Mouse (Mus musculus) hindbrain, postnatal 0 days (tissue): Measurements from ENCODE around the gene Macrod2. TPM values are rescaled to one million over a fixed set of nuclear protein-coding genes. Genes with fewer than 3 reads are reported as not detected.

ENCODE experiments used
- ATAC-seq: fragments of 200-750 bp; cut with Nextera tagmentation; 2 replicates; pipeline ENCODE4 v1.8.0; 2017; ENCODE audit warnings: mild to moderate bottlenecking, moderate TSS enrichment, moderate library complexity
- DNase-seq: peaks from one replicate; pipeline ENCODE4 v3.0.0-alpha.2; 2015; ENCODE audit warnings: low spot score
- H3K27ac ChIP-seq: fragments of 300-500 bp; sonication (generic); 2 replicates; pipeline ENCODE4 v1.5.1; 2014; ENCODE audit warnings: mild to moderate bottlenecking
- H3K27me3 ChIP-seq: fragments of 300-500 bp; sonication (generic); 2 replicates; pipeline ENCODE4 v1.6.1; 2014; ENCODE audit warnings: low read length, mixed read lengths; ENCODE audit not compliant: insufficient read depth
- H3K36me3 ChIP-seq: fragments of 300-500 bp; sonication (generic); 2 replicates; pipeline ENCODE4 v1.6.1; 2014; ENCODE audit warnings: low read length, mixed read lengths; ENCODE audit not compliant: insufficient read depth
- H3K4me1 ChIP-seq: fragments of 300-500 bp; sonication (generic); 2 replicates; pipeline ENCODE4 v1.6.1; 2014; ENCODE audit warnings: antibody characterized with exemption, low read length, mixed read lengths; ENCODE audit not compliant: insufficient read depth
- H3K4me2 ChIP-seq: fragments of 300-500 bp; sonication (generic); 2 replicates; pipeline ENCODE4 v1.6.1; 2014; ENCODE audit warnings: low read depth, mild to moderate bottlenecking, low read length, moderate library complexity, mixed read lengths
- H3K4me3 ChIP-seq: fragments of 300-500 bp; sonication (generic); 2 replicates; pipeline ENCODE4 v1.5.1; 2014; ENCODE audit warnings: low read length
- H3K9ac ChIP-seq: fragments of 300-500 bp; sonication (generic); replicated peaks from 2 replicates; pipeline ENCODE4 v1.6.1; 2014; ENCODE audit warnings: mild to moderate bottlenecking, low read length, moderate library complexity, mixed read lengths
- H3K9me3 ChIP-seq: fragments of 300-500 bp; sonication (generic); 2 replicates; pipeline ENCODE4 v1.6.1; 2016; ENCODE audit warnings: low read length, mixed read lengths
- CTCF ChIP-seq: IDR thresholded peaks from 2 replicates; pipeline ENCODE4 v1.5.1; 2016; ENCODE audit warnings: antibody characterized with exemption, control low read depth, low read depth
- WGBS: fragments of 180-500 bp; shearing (Covaris S2); extraction: QIAGEN DNeasy Blood & Tissue Kit; methylation state at CpG from one replicate; pipeline ENCODE4 v1.1.7; 2014; 5-methylcytosine and 5-hydroxymethylcytosine counted together
- polyA plus RNA-seq: library from polyadenylated mRNA; unstranded; fragments of >200 nt; fragmentation: Nextera tagmentation; extraction: Ambion mirVana; gene quantifications from 2 replicates; pipeline ENCODE4 v1.2.1, GENCODE M21; 2015
- total RNA-seq: library from RNA; depleted of rRNA; stranded (reverse); fragments of >200 nt; gene quantifications from 2 replicates; pipeline ENCODE4 v1.2.3, GENCODE M21; 2014

Gene Macrod2
- total and polyA plus RNA-seq, 2 experiments from 2014 or later: 18.3 to 60.0 TPM

DNA sequence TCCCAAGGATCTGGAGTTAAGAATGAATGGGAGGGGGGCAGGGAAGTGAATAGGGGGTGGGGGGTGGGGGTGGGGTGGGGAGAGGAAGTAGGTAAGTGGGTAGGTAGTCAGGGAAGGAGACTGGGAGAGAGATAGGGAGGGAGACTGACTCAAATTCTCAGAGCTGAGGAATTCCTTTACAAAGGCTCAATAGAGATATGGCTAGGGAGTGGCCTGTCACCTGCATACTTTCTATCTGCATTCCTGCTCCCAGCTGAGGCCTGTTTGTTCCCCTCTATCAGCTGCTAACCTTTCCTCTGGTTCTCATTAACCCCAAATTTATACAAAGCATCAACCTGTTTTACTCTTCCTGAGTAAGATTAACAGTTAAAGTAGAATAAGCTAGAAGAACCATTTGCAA is 364.6 kb downstream of the Macrod2 start:
- no peaks in the 10 kb centered on the region for H3K4me1 ChIP-seq
- H3K4me2 ChIP-seq: no peak overlapping the region
- no peak overlapping the region for H3K9ac ChIP-seq
- ATAC-seq (no peak), DNase-seq (no peak)
- no peaks in the 10 kb centered on the region for H3K9me3 ChIP-seq
- no peak overlapping the region for H3K27ac ChIP-seq
- no peaks in the 10 kb centered on the region for H3K27me3 ChIP-seq
- H3K4me3 ChIP-seq: no peak overlapping the region
- no peak for TF ChIP-seq CTCF
- H3K36me3 ChIP-seq: no peaks in the 10 kb centered on the region

DNA sequence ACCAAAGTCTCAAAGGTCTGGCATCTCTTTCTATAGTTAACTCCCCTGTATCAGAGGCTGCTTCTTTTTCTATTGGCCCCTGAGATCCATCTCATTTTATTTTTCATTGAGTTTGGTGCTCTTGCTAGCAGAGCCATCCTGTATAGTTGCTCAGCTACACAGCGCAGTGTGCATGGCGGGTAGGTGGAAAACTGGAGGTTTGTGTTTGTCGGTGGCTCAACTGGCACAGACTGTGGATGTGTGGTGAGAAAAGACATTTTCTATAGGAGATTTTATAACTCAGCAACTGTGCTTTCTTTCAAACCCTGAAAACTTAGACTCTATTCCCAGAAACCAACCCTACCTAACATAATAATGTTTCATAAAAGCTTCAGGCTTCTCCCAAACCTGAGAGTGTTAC is 365.0 kb downstream of the Macrod2 start:
- DNase-seq: no peak
- H3K9ac ChIP-seq: no peak overlapping the region
- no peak for TF ChIP-seq CTCF

DNA sequence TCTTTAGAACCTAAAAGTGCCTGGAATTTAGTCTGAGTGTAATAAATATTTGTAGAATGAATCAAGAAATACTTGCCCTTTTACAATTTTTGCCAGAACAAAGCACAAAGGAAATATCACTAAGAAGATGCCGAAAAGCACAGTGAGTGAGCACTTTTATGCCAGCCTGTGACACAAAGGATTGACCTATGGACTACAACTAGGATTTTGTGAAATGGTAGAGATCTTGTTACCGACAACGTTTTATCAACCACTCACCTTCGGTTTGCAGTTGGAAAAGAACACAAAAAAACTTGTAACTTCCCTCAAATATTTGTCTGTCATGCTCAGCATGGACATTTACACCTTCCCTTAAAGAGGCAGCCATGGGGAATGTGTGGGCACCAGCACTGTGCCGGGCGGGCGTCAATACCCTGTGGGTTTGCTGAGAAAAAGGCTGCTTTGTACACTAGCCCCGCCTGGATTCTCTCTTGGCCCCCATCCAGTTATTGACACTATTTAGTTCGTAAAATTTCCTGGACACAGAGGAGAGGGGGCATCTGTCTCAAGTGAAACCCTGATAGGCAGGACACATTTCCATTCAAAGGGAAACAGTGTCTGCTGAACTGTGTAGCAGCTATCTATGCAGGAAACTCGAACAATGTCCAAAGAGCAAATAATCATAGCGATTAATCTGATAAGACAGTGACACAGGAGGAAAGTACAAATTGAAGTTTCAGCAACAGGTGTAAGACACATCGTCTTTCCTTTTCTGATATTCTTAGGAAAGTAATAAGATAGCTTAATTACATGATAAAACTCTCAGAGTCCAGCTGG is 368.2 kb downstream of the Macrod2 start:
- DNase-seq: peak; percentile 44
- ATAC-seq: peak; percentile 58
- Histone ChIP-seq H3K27ac (no peak overlapping the region), H3K4me1 (no peaks in the 10 kb centered on the region), H3K27me3 (no peaks in the 10 kb centered on the region), H3K36me3 (no peaks in the 10 kb centered on the region), H3K9ac (no peak overlapping the region), H3K4me2 (no peak overlapping the region), H3K4me3 (no peak overlapping the region), H3K9me3 (no peaks in the 10 kb centered on the region)
- TF ChIP-seq CTCF: no peak
- 56% methylated on average over 12 of the region's 12 CpGs for WGBS

More for the DNA sequence above, 365.0 kb downstream of the Macrod2 start:
- ATAC-seq: no peak
- Histone ChIP-seq H3K4me2 (no peak overlapping the region), H3K27ac (no peak overlapping the region), H3K4me1 (no peaks in the 10 kb centered on the region), H3K4me3 (no peak overlapping the region), H3K36me3 (no peaks in the 10 kb centered on the region), H3K27me3 (no peaks in the 10 kb centered on the region), H3K9me3 (no peaks in the 10 kb centered on the region)
- 96% methylated on average over 3 of the region's 3 CpGs for WGBS

DNA sequence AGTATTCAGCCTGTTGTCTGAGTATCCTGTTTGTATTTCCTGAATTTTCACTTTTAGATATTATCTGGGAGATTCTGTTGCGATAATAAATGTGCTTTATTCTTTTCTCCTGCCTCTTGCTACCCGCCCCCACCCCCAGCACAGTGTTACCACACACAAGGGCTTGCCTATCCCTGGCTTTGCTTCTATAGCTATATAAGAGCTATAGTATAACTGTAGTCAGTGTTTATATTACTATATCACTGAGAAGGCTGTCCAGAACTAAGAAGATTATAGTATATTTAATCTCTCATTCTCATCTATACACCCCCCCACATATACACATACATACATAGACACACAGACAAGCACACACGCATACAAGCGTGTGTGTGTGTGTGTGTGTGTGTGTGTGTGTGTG is 374.4 kb downstream of the Macrod2 start:
- TF ChIP-seq CTCF: no peak
- Histone ChIP-seq H3K27ac (no peak overlapping the region), H3K4me3 (no peak overlapping the region), H3K27me3 (no peaks in the 10 kb centered on the region), H3K36me3 (no peaks in the 10 kb centered on the region), H3K9me3 (no peaks in the 10 kb centered on the region), H3K4me2 (no peak overlapping the region), H3K4me1 (no peaks in the 10 kb centered on the region), H3K9ac (no peak overlapping the region)
- DNase-seq: no peak
- WGBS: 90% methylated on average over 4 of the region's 4 CpGs
- ATAC-seq: no peak

- no peak for TF ChIP-seq CTCF
- no peak overlapping the region for H3K4me2 ChIP-seq
- H3K27me3 ChIP-seq: no peaks in the 10 kb centered on the region
- no peaks in the 10 kb centered on the region for H3K36me3 ChIP-seq
- no peak overlapping the region for H3K4me3 ChIP-seq
- no peak overlapping the region for H3K27ac ChIP-seq
- H3K9ac ChIP-seq: no peak overlapping the region
- no peaks in the 10 kb centered on the region for H3K4me1 ChIP-seq
- ATAC-seq (no peak), DNase-seq (no peak)
- 90% methylated on average over 6 of the region's 6 CpGs for WGBS
- no peaks in the 10 kb centered on the region for H3K9me3 ChIP-seq
Observed at GRCm38 (mm10) chr2:140772825-140773224, 377.7 kb downstream of the Macrod2 start.

DNA sequence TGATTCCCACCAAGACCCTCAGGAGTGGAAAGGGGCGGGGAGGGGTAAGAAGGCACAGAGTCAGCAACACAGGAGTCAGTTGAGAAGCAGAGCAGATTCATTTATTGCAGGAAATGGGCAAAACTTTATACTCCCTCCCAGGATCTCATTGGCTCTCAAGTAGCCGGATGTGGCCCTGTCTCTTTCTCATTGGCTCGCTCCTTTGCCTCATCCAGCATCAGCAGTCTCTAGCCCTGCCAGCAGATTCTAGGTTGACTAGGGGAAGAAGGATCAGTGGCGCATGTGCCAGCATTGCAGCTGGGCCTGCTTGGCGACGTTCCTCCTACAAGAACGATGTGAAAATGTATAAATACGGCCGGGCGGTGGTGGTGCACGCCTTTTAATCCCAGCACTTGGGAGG is 378.3 kb downstream of the Macrod2 start:
- ATAC-seq: no peak
- Histone ChIP-seq H3K9me3 (no peaks in the 10 kb centered on the region), H3K4me3 (no peak overlapping the region), H3K4me1 (no peaks in the 10 kb centered on the region), H3K27me3 (no peaks in the 10 kb centered on the region), H3K27ac (no peak overlapping the region), H3K4me2 (no peak overlapping the region), H3K9ac (no peak overlapping the region), H3K36me3 (no peaks in the 10 kb centered on the region)
- no peak for DNase-seq
- TF ChIP-seq CTCF: no peak
- 96% methylated on average over 11 of the region's 11 CpGs for WGBS

- H3K36me3 ChIP-seq: no peaks in the 10 kb centered on the region
- ATAC-seq (no peak), DNase-seq (no peak)
- no peaks in the 10 kb centered on the region for H3K27me3 ChIP-seq
- H3K9me3 ChIP-seq: no peaks in the 10 kb centered on the region
- no peak overlapping the region for H3K4me3 ChIP-seq
- H3K4me1 ChIP-seq: no peaks in the 10 kb centered on the region
- H3K4me2 ChIP-seq: no peak overlapping the region
- no peak for TF ChIP-seq CTCF
- WGBS: 87% methylated on average over 4 of the region's 4 CpGs
- no peak overlapping the region for H3K27ac ChIP-seq
- no peak overlapping the region for H3K9ac ChIP-seq
Observed at GRCm38 (mm10) chr2:140774808-140775370, 379.8 kb downstream of the Macrod2 start.
